Mouse (Mus musculus) cerebellum, adult 2 months (tissue): Measurements from ENCODE around the gene Med23. TPM values are rescaled to one million over a fixed set of nuclear protein-coding genes. Genes with fewer than 3 reads are reported as not detected.

Experiments used
- DNase-seq, 2 experiments: peaks; one replicate each; pipeline ENCODE4 v3.0.0; 2021
- H3K27ac ChIP-seq: fragments of 200-500 bp; 2 replicates; pipeline ENCODE4 v1.5.1; 2012; ENCODE audit warnings: low read length, control low read depth, inconsistent platforms; ENCODE audit not compliant: insufficient read depth
- H3K27me3 ChIP-seq: fragments of 200-500 bp; 2 replicates; pipeline ENCODE4 v1.6.1; 2012; ENCODE audit warnings: inconsistent platforms, mild to moderate bottlenecking, low read length, moderate library complexity; ENCODE audit not compliant: control insufficient read depth, insufficient read depth
- H3K4me1 ChIP-seq: fragments of 200-500 bp; 2 replicates; pipeline ENCODE4 v1.6.1; 2011; ENCODE audit warnings: low read length; ENCODE audit not compliant: control insufficient read depth, insufficient read depth
- H3K4me3 ChIP-seq: fragments of 200-500 bp; replicated peaks from 2 replicates; pipeline ENCODE3; 2011; ENCODE audit warnings: mild to moderate bottlenecking, low read depth, low read length, control low read depth; ENCODE audit not compliant: insufficient read depth
- CTCF ChIP-seq: fragments of 200-500 bp; IDR thresholded peaks from 2 replicates; pipeline ENCODE4 v1.5.1; 2011; ENCODE audit warnings: low read depth, mild to moderate bottlenecking, control low read depth, low read length, moderate library complexity, borderline replicate concordance; ENCODE audit not compliant: insufficient read depth
- POLR2A ChIP-seq: fragments of 200-500 bp; IDR thresholded peaks from 2 replicates; pipeline ENCODE4 v1.6.1; 2011; ENCODE audit warnings: low read length, control low read depth, borderline replicate concordance; ENCODE audit not compliant: insufficient read depth
- WGBS: fragments of 180-500 bp; shearing (Covaris S2); methylation state at CpG from one replicate; pipeline ENCODE4 v1.1.7; 2018; 5-methylcytosine and 5-hydroxymethylcytosine counted together
- polyA plus RNA-seq: library from polyadenylated mRNA; depleted of rRNA; stranded (reverse); fragments of >200 nt; gene quantifications from 2 replicates; pipeline ENCODE4 v1.2.3, GENCODE M21; 2012; rRNA removed

The Med23 gene
- polyA plus RNA-seq = 32.1 and 34.1 TPM in 2 replicates

- no peaks in the 10 kb centered on the region for H3K4me1 ChIP-seq
- H3K27ac ChIP-seq = no peak within 1 kb of the TSS
- TF ChIP-seq POLR2A (peak; percentile 53; the same call in 1 of the 2 replicates), CTCF (peak; percentile 99)
- H3K27me3 ChIP-seq = no peaks in the 10 kb centered on the region
- H3K4me3 ChIP-seq = peak within 1 kb of the TSS; percentile 84
- peak; percentile 97 to 100 for DNase-seq
- WGBS = under 1% methylated on average over 36 of the region's 36 CpGs
Observed at GRCm38 (mm10) chr10:24869760-24870290, at the start of gene Med23. Med23 (plus strand) TSS chr10:24869986.

- WGBS = 78% methylated on average over 4 of the region's 4 CpGs
- TF ChIP-seq CTCF (no peak), POLR2A (no peak)
- no peak overlapping the region for H3K27ac ChIP-seq
- no peaks in the 10 kb centered on the region for H3K4me1 ChIP-seq
- no peak overlapping the region for H3K4me3 ChIP-seq
- H3K27me3 ChIP-seq = no peaks in the 10 kb centered on the region
- no peak for DNase-seq
Observed at GRCm38 (mm10) chr10:24821990-24822676, 47.7 kb upstream of the Med23 start.

- Histone ChIP-seq H3K27me3 (no peaks in the 10 kb centered on the region), H3K4me3 (no peak overlapping the region), H3K4me1 (no peaks in the 10 kb centered on the region), H3K27ac (no peak overlapping the region)
- TF ChIP-seq POLR2A (no peak), CTCF (no peak)
- DNase-seq = no peak
- 87% methylated on average over 1 of the region's 1 CpGs for WGBS
Observed at GRCm38 (mm10) chr10:24822842-24823241, 46.9 kb upstream of the Med23 start.

GRCm38 (mm10) chr10:24823265-24823664 is 46.5 kb upstream of the Med23 start:
- Histone ChIP-seq H3K27ac (no peak overlapping the region), H3K27me3 (no peaks in the 10 kb centered on the region), H3K4me1 (no peaks in the 10 kb centered on the region), H3K4me3 (no peak overlapping the region)
- no peak for TF ChIP-seq POLR2A
- no peak for TF ChIP-seq CTCF
- WGBS = 37% methylated on average over 1 of the region's 1 CpGs
- no peak for DNase-seq

DNA sequence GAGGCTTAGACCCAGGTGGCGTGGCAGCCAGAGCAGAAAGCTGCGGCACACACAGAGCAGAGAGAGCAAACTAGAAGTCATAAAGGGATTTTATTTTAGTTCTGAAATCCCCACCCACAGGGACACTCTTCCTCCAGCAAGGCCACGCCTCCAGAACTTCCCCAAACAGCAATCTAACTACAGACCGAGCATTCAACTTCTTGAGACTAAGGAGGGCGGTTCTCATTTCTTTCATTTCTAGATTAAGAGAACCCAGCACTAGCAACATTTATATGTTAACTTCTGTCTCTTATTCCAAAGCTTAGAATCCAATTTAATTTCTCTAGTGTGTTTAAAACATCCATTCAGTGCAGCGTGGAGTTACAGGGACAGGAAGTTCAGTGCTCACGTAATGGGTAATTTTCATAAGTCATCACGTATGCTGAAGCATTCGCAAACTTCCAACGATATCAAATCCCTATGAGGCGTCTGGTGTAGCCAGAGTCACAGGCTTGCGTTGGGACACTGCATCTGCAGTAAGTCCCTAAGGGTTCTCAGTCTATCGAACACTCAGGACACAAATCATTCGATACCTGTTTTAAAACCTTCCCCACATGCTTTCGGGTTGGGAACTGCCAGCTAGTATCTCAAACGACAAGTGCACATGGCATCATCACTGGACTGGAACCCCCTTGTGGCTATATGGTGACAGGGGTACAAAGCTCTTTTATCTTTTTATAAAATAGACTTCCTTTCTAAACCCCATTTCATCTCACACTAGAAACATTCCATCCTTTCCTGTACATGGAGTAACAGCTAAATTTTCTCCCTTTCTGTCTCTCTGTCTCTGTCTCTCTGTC is 45.9 kb upstream of the Med23 start:
- H3K4me3 ChIP-seq = no peak overlapping the region
- TF ChIP-seq CTCF = no peak
- TF ChIP-seq POLR2A = no peak
- H3K27ac ChIP-seq = no peak overlapping the region
- 78% methylated on average over 16 of the region's 16 CpGs for WGBS
- no peaks in the 10 kb centered on the region for H3K4me1 ChIP-seq
- H3K27me3 ChIP-seq = no peaks in the 10 kb centered on the region
- DNase-seq = no peak

- H3K27ac ChIP-seq = no peak overlapping the region
- no peaks in the 10 kb centered on the region for H3K27me3 ChIP-seq
- 80% methylated on average over 8 of the region's 8 CpGs for WGBS
- DNase-seq = no peak
- no peak overlapping the region for H3K4me3 ChIP-seq
- TF ChIP-seq CTCF (no peak), POLR2A (no peak)
- no peaks in the 10 kb centered on the region for H3K4me1 ChIP-seq
Observed at GRCm38 (mm10) chr10:24824621-24825020, 45.2 kb upstream of the Med23 start.

DNA sequence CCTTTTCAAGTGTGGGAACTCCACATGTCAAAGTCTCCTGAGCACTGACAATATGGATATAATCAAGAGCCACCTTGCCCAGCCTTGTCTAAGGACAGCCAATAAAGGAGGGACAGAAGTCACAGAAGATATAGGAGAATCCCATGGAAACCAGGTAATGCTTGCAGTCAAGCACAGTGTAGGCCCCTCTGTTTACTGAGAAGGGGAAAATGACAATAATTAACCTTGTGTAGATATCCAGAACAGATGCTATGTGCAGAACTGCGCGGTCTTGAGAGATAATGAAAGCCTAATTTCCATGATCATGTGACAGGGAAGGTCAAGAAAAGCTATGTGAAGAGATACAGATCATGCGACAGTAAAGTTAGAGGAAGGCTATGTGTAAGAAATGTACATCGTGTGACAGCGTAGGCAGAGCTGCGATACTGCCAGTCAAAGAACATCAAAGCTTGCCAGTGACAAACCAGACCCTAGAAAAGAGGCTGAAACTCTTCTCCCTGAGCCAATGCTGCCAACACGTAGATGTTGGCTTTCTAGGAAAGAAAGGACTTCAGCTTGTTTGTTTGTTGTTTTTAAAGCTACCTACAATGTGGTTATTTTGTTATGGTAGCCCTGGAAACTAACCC is 44.2 kb upstream of the Med23 start:
- H3K4me1 ChIP-seq = no peaks in the 10 kb centered on the region
- DNase-seq = no peak
- no peak for TF ChIP-seq CTCF
- no peak for TF ChIP-seq POLR2A
- H3K27ac ChIP-seq = no peak overlapping the region
- 76% methylated on average over 7 of the region's 7 CpGs for WGBS
- H3K4me3 ChIP-seq = no peak overlapping the region
- H3K27me3 ChIP-seq = no peaks in the 10 kb centered on the region
